Mouse (Mus musculus) lung, postnatal 0 days (tissue): Measurements from ENCODE around the gene C2cd4a. TPM values are rescaled to one million over a fixed set of nuclear protein-coding genes. Genes with fewer than 3 reads are reported as not detected.
A peak's percentile ranks its signal among the peaks of the same experiment; 100 is the strongest.

Experiments used
- ATAC-seq: fragments of 200-750 bp; cut with Nextera tagmentation; 2 replicates; pipeline ENCODE4 v1.8.0; 2017; ENCODE audit warnings: moderate library complexity
- DNase-seq: peaks from one replicate; pipeline ENCODE4 v3.0.0-alpha.2; 2016; ENCODE audit warnings: low spot score
- H3K27ac ChIP-seq: fragments of 300-500 bp; sonication (generic); 2 replicates; pipeline ENCODE4 v1.5.1; 2014; ENCODE audit warnings: antibody characterized with exemption, mild to moderate bottlenecking, low read length, mixed read lengths
- H3K27me3 ChIP-seq: fragments of 300-500 bp; sonication (generic); replicated peaks from 2 replicates; pipeline ENCODE4 v1.6.1; 2014; ENCODE audit warnings: low read length, mixed read lengths; ENCODE audit not compliant: insufficient read depth
- H3K36me3 ChIP-seq: fragments of 300-500 bp; sonication (generic); 2 replicates; pipeline ENCODE4 v1.6.1; 2014; ENCODE audit warnings: low read length, mixed read lengths; ENCODE audit not compliant: insufficient read depth
- H3K4me1 ChIP-seq: fragments of 300-500 bp; sonication (generic); 2 replicates; pipeline ENCODE4 v1.6.1; 2014; ENCODE audit warnings: antibody characterized with exemption, low read depth, low read length, mixed read lengths; ENCODE audit not compliant: insufficient read depth
- H3K4me2 ChIP-seq: fragments of 300-500 bp; sonication (generic); replicated peaks from 2 replicates; pipeline ENCODE4 v1.6.1; 2014; ENCODE audit warnings: low read depth, mild to moderate bottlenecking, low read length, moderate library complexity, mixed read lengths
- H3K4me3 ChIP-seq: fragments of 300-500 bp; sonication (generic); 2 replicates; pipeline ENCODE4 v1.5.1; 2014; ENCODE audit warnings: low read depth, low read length
- H3K9ac ChIP-seq: fragments of 300-500 bp; sonication (generic); replicated peaks from 2 replicates; pipeline ENCODE4 v1.6.1; 2014; ENCODE audit warnings: low read depth, mild to moderate bottlenecking
- H3K9me3 ChIP-seq: fragments of 300-500 bp; sonication (generic); 2 replicates; pipeline ENCODE4 v1.6.1; 2016; ENCODE audit warnings: low read length, mixed read lengths
- CTCF ChIP-seq: IDR thresholded peaks from 2 replicates; pipeline ENCODE4 v1.5.1; 2016; ENCODE audit warnings: antibody characterized with exemption, mild to moderate bottlenecking
- EP300 ChIP-seq: IDR thresholded peaks from 2 replicates; pipeline ENCODE4 v1.6.1; 2016; ENCODE audit warnings: antibody characterized with exemption, mild to moderate bottlenecking, control low read depth
- WGBS: fragments of 180-500 bp; shearing (Covaris S2); extraction: QIAGEN DNeasy Blood & Tissue Kit; methylation state at CpG from one replicate; pipeline ENCODE4 v1.1.7; 2014; 5-methylcytosine and 5-hydroxymethylcytosine counted together
- polyA plus RNA-seq: library from polyadenylated mRNA; unstranded; fragments of >200 nt; fragmentation: Nextera tagmentation; extraction: Ambion mirVana; gene quantifications from 2 replicates; pipeline ENCODE4 v1.2.1, GENCODE M21; 2015

Gene C2cd4a
- polyA plus RNA-seq, 1 experiment from 2014 or later: 0.47 TPM

DNA sequence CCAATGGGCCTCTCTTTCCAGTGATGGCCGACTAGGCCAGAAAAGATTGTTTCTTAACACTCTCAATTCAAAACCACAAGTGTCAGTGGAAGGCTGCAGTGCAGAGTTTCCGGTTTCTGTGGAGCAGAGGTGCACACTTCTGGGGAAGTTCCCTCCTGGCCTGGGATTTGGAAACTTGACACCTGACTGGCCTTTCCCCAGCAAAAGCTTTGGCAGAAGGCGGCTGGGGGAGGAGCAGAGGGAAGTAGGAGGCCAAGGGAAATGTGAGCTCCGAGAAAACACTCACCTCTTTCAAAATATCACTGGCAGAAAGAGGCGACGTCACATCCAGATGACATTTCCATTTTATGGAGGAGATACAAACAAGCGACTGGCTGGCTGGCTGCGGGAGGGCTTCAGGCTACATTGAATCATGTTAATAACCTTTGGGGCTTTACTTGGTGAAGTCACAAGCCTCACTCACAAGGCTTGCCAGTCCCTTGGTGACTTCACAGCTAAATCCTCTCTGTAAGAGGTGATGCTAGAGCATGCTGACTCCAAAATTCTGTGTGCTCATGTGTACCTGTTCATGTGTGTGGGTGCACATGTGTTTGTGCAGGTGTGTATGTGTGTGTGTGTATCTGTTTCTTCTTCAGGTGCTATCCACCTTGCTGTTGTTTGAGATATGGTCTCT lies 18.3 kb downstream of the C2cd4a start:
- Histone ChIP-seq H3K27ac (peak overlapping the region; percentile 68), H3K4me2 (peak overlapping the region; percentile 20; the same call in 1 of the 2 replicates), H3K4me3 (no peak overlapping the region), H3K36me3 (no peaks in the 10 kb centered on the region), H3K9me3 (no peaks in the 10 kb centered on the region), H3K27me3 (no peaks in the 10 kb centered on the region), H3K4me1 (no peaks in the 10 kb centered on the region), H3K9ac (no peak overlapping the region)
- DNase-seq: peak; percentile 95
- TF ChIP-seq EP300 (no peak), CTCF (no peak)
- under 1% methylated on average over 8 of the region's 8 CpGs for WGBS
- peak; percentile 87 for ATAC-seq

DNA sequence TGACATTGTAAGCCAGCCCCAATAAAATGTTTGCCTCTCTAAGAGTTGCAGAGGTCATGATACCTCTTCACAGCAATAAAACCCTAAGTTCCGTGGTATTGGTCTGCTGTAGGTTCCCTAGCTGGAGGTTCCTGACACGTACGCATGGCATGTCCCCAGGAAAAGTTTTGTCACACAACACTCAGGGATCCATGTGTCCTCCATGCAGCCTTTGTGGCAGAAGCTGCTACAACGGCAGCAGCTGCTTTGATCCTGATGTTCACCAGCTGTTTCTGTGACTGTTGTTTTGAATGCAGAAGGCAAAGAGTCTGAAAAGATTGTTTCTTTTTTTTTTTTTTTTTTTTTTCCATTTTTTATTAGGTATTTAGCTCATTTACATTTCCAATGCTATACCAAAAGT lies 19.0 kb downstream of the C2cd4a start:
- DNase-seq: peak; percentile 54
- H3K9me3 ChIP-seq: no peaks in the 10 kb centered on the region
- H3K27ac ChIP-seq: no peak overlapping the region
- no peak for TF ChIP-seq CTCF
- no peak for TF ChIP-seq EP300
- H3K27me3 ChIP-seq: no peaks in the 10 kb centered on the region
- no peaks in the 10 kb centered on the region for H3K36me3 ChIP-seq
- H3K9ac ChIP-seq: no peak overlapping the region
- 48% methylated on average over 4 of the region's 4 CpGs for WGBS
- H3K4me1 ChIP-seq: no peaks in the 10 kb centered on the region
- no peak overlapping the region for H3K4me2 ChIP-seq
- no peak overlapping the region for H3K4me3 ChIP-seq
- peak; percentile 47 for ATAC-seq

DNA sequence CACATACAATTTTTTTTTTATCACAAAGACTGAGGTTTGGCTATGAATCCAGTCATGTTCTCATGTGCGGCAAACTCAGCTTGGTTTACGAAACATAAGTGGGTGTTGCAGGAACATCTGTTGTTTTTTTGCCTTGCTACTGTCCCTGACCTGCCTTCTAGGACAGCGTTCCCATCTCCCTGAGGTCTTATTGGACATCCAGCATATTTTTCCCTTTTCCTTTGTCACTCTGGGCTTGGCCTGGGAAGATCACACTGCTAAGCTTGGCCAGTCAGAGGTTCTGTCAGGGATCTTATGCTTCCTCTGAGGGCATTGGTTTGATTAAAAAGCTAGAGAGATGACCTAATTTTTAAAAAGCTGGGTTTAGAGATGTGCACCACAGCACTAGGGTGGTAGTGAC lies 21.0 kb downstream of the C2cd4a start:
- no peak overlapping the region for H3K9ac ChIP-seq
- ATAC-seq: peak; percentile 29
- WGBS: 50% methylated on average over 3 of the region's 3 CpGs

DNA sequence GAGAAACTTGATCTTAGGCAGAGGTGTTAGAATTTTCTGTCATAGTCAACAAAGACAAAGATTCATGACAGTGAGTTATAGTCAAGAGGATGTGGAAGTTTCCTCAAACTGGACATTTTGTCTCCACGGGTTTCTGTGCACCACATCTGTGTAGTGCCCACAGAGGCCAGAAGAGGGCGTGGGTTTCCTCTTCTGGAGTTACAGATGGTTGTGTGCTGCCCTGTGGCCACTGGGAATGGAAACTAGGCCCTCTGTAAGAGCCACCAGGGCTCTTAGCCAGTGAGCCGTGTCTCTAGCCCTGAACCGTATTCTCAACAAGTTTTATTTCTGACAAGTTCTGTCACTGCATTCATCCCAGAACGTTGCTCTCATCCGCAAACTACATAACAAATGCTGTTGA lies 21.6 kb downstream of the C2cd4a start:
- no peaks in the 10 kb centered on the region for H3K9me3 ChIP-seq
- WGBS: 51% methylated on average over 6 of the region's 6 CpGs
- H3K4me1 ChIP-seq: no peaks in the 10 kb centered on the region
- no peaks in the 10 kb centered on the region for H3K36me3 ChIP-seq
- no peak overlapping the region for H3K4me3 ChIP-seq
- ATAC-seq: no peak
- no peak overlapping the region for H3K4me2 ChIP-seq
- no peak overlapping the region for H3K9ac ChIP-seq
- TF ChIP-seq EP300: no peak
- TF ChIP-seq CTCF: peak; percentile 39
- H3K27ac ChIP-seq: no peak overlapping the region
- DNase-seq: no peak
- no peaks in the 10 kb centered on the region for H3K27me3 ChIP-seq

More for the DNA sequence above, 21.0 kb downstream of the C2cd4a start:
- H3K4me3 ChIP-seq: no peak overlapping the region
- DNase-seq: peak; percentile 63
- TF ChIP-seq EP300 (no peak), CTCF (no peak)
- H3K27ac ChIP-seq: no peak overlapping the region
- no peaks in the 10 kb centered on the region for H3K27me3 ChIP-seq
- no peak overlapping the region for H3K4me2 ChIP-seq
- H3K9me3 ChIP-seq: no peaks in the 10 kb centered on the region
- H3K36me3 ChIP-seq: no peaks in the 10 kb centered on the region
- H3K4me1 ChIP-seq: no peaks in the 10 kb centered on the region

GRCm38 (mm10) chr9:67807000-67807399 lies 25.1 kb downstream of the C2cd4a start:
- ATAC-seq (no peak), DNase-seq (no peak)
- Histone ChIP-seq H3K27ac (no peak overlapping the region), H3K36me3 (no peaks in the 10 kb centered on the region), H3K9ac (no peak overlapping the region), H3K4me3 (no peak overlapping the region), H3K27me3 (no peaks in the 10 kb centered on the region), H3K9me3 (no peaks in the 10 kb centered on the region), H3K4me2 (no peak overlapping the region), H3K4me1 (no peaks in the 10 kb centered on the region)
- 37% methylated on average over 5 of the region's 5 CpGs for WGBS
- no peak for TF ChIP-seq CTCF
- no peak for TF ChIP-seq EP300

- Histone ChIP-seq H3K36me3 (no peaks in the 10 kb centered on the region), H3K27me3 (no peaks in the 10 kb centered on the region), H3K4me3 (no peak overlapping the region), H3K9me3 (no peaks in the 10 kb centered on the region), H3K9ac (no peak overlapping the region), H3K27ac (no peak overlapping the region), H3K4me1 (no peaks in the 10 kb centered on the region), H3K4me2 (no peak overlapping the region)
- DNase-seq (peak; percentile 58), ATAC-seq (no peak)
- TF ChIP-seq CTCF (peak; percentile 75), EP300 (no peak)
- WGBS: 36% methylated on average over 6 of the region's 6 CpGs
These were observed 29.9 kb downstream of the C2cd4a start for GRCm38 (mm10) chr9:67802241-67802640.
